Mouse (Mus musculus) ES-E14 (cell line): Measurements from ENCODE around the gene Lgals9. TPM values are rescaled to one million over a fixed set of nuclear protein-coding genes. Genes with fewer than 3 reads are reported as not detected.
"Not testable (repeated sequence)": the region's sequence is repeated elsewhere in the genome, so short reads cannot be mapped to it uniquely, and the experiment has no call there.

ENCODE experiments used
- DNase-seq: peaks from one replicate; pipeline ENCODE4 v3.0.0-alpha.2; 2013; ENCODE audit warnings: low read depth, low spot score
- H3K27ac ChIP-seq: 2 replicates; pipeline ENCODE4 v1.5.1; 2012; ENCODE audit warnings: low read depth, mild to moderate bottlenecking, low read length, moderate library complexity, mixed read lengths; ENCODE audit not compliant: poor library complexity, insufficient read depth, severe bottlenecking
- H3K36me3 ChIP-seq: 2 replicates; pipeline ENCODE4 v1.6.1; 2012; ENCODE audit warnings: mild to moderate bottlenecking, low read length, moderate library complexity, mixed read lengths; ENCODE audit not compliant: control insufficient read depth, poor library complexity, insufficient read depth, severe bottlenecking
- H3K4me1 ChIP-seq, 2 experiments: fragments of 150-350 bp in 1 of 2; sonication (generic) in 1 of 2; 2 replicates each; pipeline ENCODE4 v1.6.1; 2012; ENCODE audit warnings: low read length in 2 of 2, mild to moderate bottlenecking in 1 of 2, mixed read lengths in 1 of 2; ENCODE audit not compliant: control insufficient read depth in 2 of 2, insufficient read depth in 2 of 2, poor library complexity in 1 of 2
- H3K4me3 ChIP-seq, 2 experiments: fragments of 150-350 bp in 1 of 2; sonication (generic) in 1 of 2; 2 replicates each; pipeline ENCODE4 v1.5.1; 2012; ENCODE audit warnings: low read length in 2 of 2, low read depth in 1 of 2, mild to moderate bottlenecking in 1 of 2, mixed read lengths in 1 of 2; ENCODE audit not compliant: insufficient read depth in 1 of 2, poor library complexity in 1 of 2, severe bottlenecking in 1 of 2
- H3K9ac ChIP-seq: 2 replicates; pipeline ENCODE4 v1.6.1; 2012; ENCODE audit warnings: low read depth, mild to moderate bottlenecking, low read length, mixed read lengths; ENCODE audit not compliant: poor library complexity, insufficient read depth, severe bottlenecking
- H3K9me3 ChIP-seq: fragments of 150-350 bp; sonication (generic); 2 replicates; pipeline ENCODE4 v1.6.1; 2012; ENCODE audit warnings: low read depth, mild to moderate bottlenecking, low read length; ENCODE audit not compliant: control insufficient read depth, insufficient read depth
- CHD2 ChIP-seq: IDR thresholded peaks from 2 replicates; pipeline ENCODE4 v1.6.1; 2014; ENCODE audit warnings: mild to moderate bottlenecking, low read depth, low read length, inconsistent platforms
- HCFC1 ChIP-seq: IDR thresholded peaks from 2 replicates; pipeline ENCODE4 v1.6.1; 2012; ENCODE audit warnings: low read length, inconsistent platforms, borderline replicate concordance; ENCODE audit not compliant: insufficient read depth
- MAFK ChIP-seq: IDR thresholded peaks from 2 replicates; pipeline ENCODE4 v1.6.1; 2014; ENCODE audit warnings: mild to moderate bottlenecking, low read depth, low read length, inconsistent platforms; ENCODE audit not compliant: insufficient read depth
- ZC3H11A ChIP-seq: IDR thresholded peaks from 2 replicates; pipeline ENCODE4 v1.6.1; 2012; ENCODE audit warnings: low read depth, mild to moderate bottlenecking, inconsistent platforms, low read length, borderline replicate concordance
- ZNF384 ChIP-seq: IDR thresholded peaks from 2 replicates; pipeline ENCODE4 v1.6.1; 2012; ENCODE audit warnings: low read depth, low read length, inconsistent platforms
- in situ Hi-C, 2 experiments: fragments of 600-800 bp; cut with MboI; formaldehyde crosslinking; loops; one replicate each; pipeline ENCODE4 v1.15.1; 2025; ENCODE audit warnings: low sequenced_read_pairs in 2 of 2, inconsistent platforms in 1 of 2; ENCODE audit not compliant: unreplicated experiment in 2 of 2
- total RNA-seq: library from RNA; depleted of rRNA; stranded (reverse); fragments of 300-350 nt; gene quantifications from 2 replicates; pipeline ENCODE4 v1.2.3, GENCODE M21; 2012

Lgals9 gene
- total RNA-seq, 1 experiment: 8.6 TPM

GRCm38 (mm10) chr11:79002551-79002951 lies 17.8 kb upstream of the Lgals9 start:
- no peak overlapping the region for H3K4me3 ChIP-seq
- H3K9ac ChIP-seq: peak overlapping the region; percentile 8; the same call in 1 of the 2 replicates
- in situ Hi-C loops: no loop called here
- peaks cover 13 to 23% of the 10 kb centered on the region in 2 experiments for H3K4me1 ChIP-seq
- TF ChIP-seq ZNF384 (no peak), MAFK (peak; percentile 95), CHD2 (peak; percentile 50)
- H3K9me3 ChIP-seq: peaks cover 2% of the 10 kb centered on the region; the same call in 1 of the 2 replicates
- peak; percentile 85 for DNase-seq
- H3K36me3 ChIP-seq: no peaks in the 10 kb centered on the region
- H3K27ac ChIP-seq: peak overlapping the region; percentile 94

- no peak for TF ChIP-seq HCFC1
- no peak for TF ChIP-seq ZC3H11A
- Histone ChIP-seq H3K9ac (peak overlapping the region; percentile 46; the same call in 1 of the 2 replicates), H3K36me3 (no peaks in the 10 kb centered on the region), H3K27ac (peak overlapping the region; percentile 94), H3K4me3 (no peak overlapping the region), H3K9me3 (peaks cover 2% of the 10 kb centered on the region; the same call in 1 of the 2 replicates), H3K4me1 (peaks cover 13 to 23% of the 10 kb centered on the region in 2 experiments)
- in situ Hi-C loops: no loop called here
- DNase-seq: no peak
Measured at GRCm38 (mm10) chr11:79001871-79002270, 17.1 kb upstream of the Lgals9 start.

DNA sequence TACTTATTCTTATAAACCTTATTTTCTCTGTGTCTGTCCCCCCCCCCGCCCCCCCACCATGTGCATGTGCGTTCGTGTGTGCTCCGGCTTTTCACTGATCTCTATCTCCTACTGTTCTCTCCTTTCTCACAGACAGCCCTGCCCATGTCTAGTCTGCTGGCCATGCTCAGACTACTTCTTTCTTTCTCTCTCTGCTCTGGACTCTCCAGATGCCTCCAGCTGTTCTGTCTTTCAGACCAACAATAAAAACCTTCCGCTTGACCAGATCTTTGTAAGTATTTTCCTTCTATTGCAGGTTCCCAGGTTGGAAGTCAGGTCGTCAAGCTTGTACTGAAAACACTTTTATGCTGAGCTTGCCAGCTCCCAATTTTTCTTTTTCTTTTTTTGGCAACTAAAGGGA lies 14.4 kb upstream of the Lgals9 start:
- H3K9ac ChIP-seq: no peak overlapping the region
- H3K27ac ChIP-seq: peak overlapping the region; percentile 12; the same call in 1 of the 2 replicates
- no peak for DNase-seq
- TF ChIP-seq ZC3H11A: no peak
- no peak for TF ChIP-seq HCFC1
- TF ChIP-seq MAFK: no peak
- TF ChIP-seq CHD2: no peak
- TF ChIP-seq ZNF384: no peak
- H3K4me3 ChIP-seq: no peak overlapping the region
- peaks cover 6% of the 10 kb centered on the region; the same call in 1 of the 2 replicates for H3K9me3 ChIP-seq
- H3K36me3 ChIP-seq: no peaks in the 10 kb centered on the region
- in situ Hi-C loops: no loop called here
- H3K4me1 ChIP-seq: peaks cover 11 to 15% of the 10 kb centered on the region in 2 experiments

GRCm38 (mm10) chr11:78990875-78991543 lies 6.3 kb upstream of the Lgals9 start:
- DNase-seq, H3K36me3 ChIP-seq, H3K27ac ChIP-seq, H3K9ac ChIP-seq, H3K9me3 ChIP-seq, H3K4me3 ChIP-seq, in situ Hi-C loops, H3K4me1 ChIP-seq: not testable (repeated sequence)

DNA sequence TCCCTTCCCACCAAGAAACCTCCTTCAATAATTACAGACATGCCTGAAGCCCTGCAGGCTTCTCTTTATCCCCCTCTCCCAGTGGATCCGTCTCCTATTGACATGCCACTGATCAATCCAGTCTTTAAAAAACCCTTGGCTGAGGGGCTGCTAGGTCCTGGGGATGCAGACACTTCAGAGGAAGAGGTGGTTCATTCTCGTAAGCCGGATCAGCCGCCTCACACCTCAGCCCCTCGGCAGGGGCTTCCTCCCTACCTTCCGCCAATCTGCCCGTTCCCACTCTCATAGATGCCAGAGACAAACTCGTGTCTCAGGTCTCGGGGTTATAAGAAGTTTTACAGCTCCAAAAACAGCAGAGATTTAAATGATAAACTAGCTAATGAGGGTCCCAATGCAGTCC lies 5.3 kb upstream of the Lgals9 start:
- H3K9ac ChIP-seq: no peak overlapping the region
- H3K4me3 ChIP-seq: no peak overlapping the region
- no peaks in the 10 kb centered on the region for H3K36me3 ChIP-seq
- peaks cover 6% of the 10 kb centered on the region for H3K9me3 ChIP-seq
- H3K4me1 ChIP-seq: no peaks in the 10 kb centered on the region
- H3K27ac ChIP-seq: no peak overlapping the region
- in situ Hi-C loops: no loop called here
- no peak for DNase-seq
- no peak for TF ChIP-seq CHD2
- TF ChIP-seq HCFC1: no peak
- TF ChIP-seq ZNF384: no peak
- no peak for TF ChIP-seq ZC3H11A
- no peak for TF ChIP-seq MAFK

GRCm38 (mm10) chr11:78989206-78989605 lies 4.5 kb upstream of the Lgals9 start:
- in situ Hi-C loops, H3K4me1 ChIP-seq, H3K4me3 ChIP-seq, H3K9me3 ChIP-seq, DNase-seq, H3K27ac ChIP-seq, H3K36me3 ChIP-seq, H3K9ac ChIP-seq: not testable (repeated sequence)
